Mouse (Mus musculus) heart, adult 10 weeks (tissue): ENCODE measurements around the gene Crispld2. TPM values are rescaled to one million over a fixed set of nuclear protein-coding genes. Genes with fewer than 3 reads are reported as not detected.

Source experiments
- polyA plus RNA-seq: library from polyadenylated mRNA; stranded (reverse); fragments of 350-450 nt; fragmentation: Illumina TruSeq; extraction: RNeasy Lipid Tissue Mini Kit (QIAGEN cat#74804); gene quantifications from one replicate; pipeline ENCODE4 v1.2.3, GENCODE M21; 2014; ENCODE audit warnings: low read depth, low replicate concordance

Gene Crispld2
- 32.3 TPM for polyA plus RNA-seq

DNA sequence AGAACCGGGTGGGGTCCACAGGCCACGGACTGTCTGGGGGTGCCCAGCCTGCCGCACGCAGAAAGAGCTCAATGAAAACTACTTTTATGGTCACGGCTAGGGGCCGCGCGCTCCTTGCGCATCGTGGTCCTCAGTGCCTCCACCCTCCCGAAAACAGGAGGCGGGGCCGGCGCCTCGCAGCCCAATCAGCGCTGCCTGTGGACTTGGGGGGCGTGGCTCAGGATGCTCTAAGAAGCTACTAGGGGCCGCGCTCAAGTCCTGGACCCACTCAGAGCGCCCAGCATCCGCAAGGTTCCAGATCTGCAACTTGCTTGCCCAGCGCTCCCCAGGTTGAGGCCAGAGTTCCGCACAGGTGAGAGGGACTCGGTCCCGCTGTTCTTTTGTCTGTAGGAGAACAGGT is at the start of gene Crispld2:
TSS of gene Crispld2 (plus strand) at position 190 of the 400 bp plus-strand sequence.

DNA sequence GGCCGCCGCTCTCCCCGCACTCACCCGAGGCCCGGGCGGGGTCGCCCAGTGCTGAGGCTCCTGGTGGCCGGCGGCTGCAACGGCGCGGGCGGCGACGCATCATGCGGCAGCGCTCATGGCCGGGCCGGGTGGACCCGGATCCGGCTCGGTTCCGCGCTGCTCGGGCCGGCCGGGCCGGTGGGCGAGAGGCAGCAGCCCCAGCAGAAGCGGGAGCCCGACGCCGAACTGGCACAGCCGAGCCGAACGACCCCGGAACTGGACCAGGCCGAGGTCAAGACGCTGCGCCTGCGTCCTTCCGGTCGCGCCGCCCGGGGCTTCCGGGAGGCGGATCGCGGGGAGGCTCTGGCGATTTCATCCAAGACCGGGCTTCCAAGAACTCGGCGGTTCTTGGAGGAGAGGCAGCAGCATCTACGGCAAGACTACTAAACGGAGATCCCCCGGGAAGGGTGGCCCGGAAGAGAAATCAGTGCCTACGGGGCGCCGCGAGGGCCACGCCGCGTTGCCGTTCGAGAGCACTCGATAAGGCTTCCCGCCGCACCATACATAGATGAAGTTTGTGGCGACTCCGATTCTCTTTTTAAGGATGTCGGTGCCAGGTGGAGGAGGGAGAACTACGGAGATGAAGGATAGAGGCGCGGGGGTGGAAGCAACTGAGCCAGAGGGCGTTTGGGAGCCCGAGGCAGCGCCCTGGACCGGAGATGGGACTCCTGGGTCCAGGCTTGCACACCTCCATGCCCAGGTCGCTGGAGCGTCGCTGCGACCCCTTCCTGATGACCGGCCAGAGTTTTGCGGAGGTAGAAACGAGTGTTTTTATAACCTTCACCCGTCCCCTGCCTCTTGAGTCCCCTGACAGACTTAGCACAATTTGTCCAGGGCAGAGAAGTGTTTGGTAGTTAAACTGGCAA is 109.1 kb downstream of the Crispld2 start, which contains the start of gene Zdhhc7:
TSS of gene Zdhhc7 (minus strand) at position 415 of the 905 bp plus-strand sequence.

Other genes starting within 250 kb of the Crispld2 start
- 13.1 TPM for gene Tldc1, start 214.0 kb upstream of the Crispld2 start, polyA plus RNA-seq
- 16.8 TPM for gene Cotl1, start 151.9 kb upstream of the Crispld2 start, polyA plus RNA-seq
- gene Klhl36, start 130.2 kb upstream of the Crispld2 start, polyA plus RNA-seq: 1.7 TPM
- 51.1 TPM for gene Usp10, start 82.1 kb upstream of the Crispld2 start, polyA plus RNA-seq
- 24.8 TPM for gene Gm20388, start 81.6 kb upstream of the Crispld2 start, polyA plus RNA-seq
- gene Zdhhc7, start 109.0 kb downstream of the Crispld2 start, polyA plus RNA-seq: 28.3 TPM
- 15.2 TPM for gene 6430548M08Rik, start 121.7 kb downstream of the Crispld2 start, polyA plus RNA-seq
- not detected for gene Fam92b, start 185.0 kb downstream of the Crispld2 start, polyA plus RNA-seq
- 11.0 TPM for gene Gse1, start 236.0 kb downstream of the Crispld2 start, polyA plus RNA-seq